Mouse (Mus musculus): ENCODE results near the gene Naa16. TPM values are rescaled to one million over a fixed set of nuclear protein-coding genes. Genes with fewer than 3 reads are reported as not detected.

The Naa16 gene
- polyA plus RNA-seq (2012; fragmentation: generic; extraction: Trizol), result 1 to 10 TPM; 1.3 to 3.7 TPM

GRCm38 (mm10) chr14:79390265-79390926 is at the start of gene Naa16:
Gene Naa16 (minus strand): TSS chr14:79390778.

GRCm38 (mm10) chr14:79425979-79426729 is 35.6 kb upstream of the Naa16 start, which contains the start of gene Kbtbd7:
Gene Kbtbd7 (plus strand): TSS chr14:79426511.

GRCm38 (mm10) chr14:79397321-79398122 is 6.9 kb upstream of the Naa16 start, which contains the start of gene Mtrf1:
Gene Mtrf1 (plus strand): TSS chr14:79397772.

GRCm38 (mm10) chr14:79301466-79301875 is 89.1 kb downstream of the Naa16 start, which contains the start of gene Rgcc:
Gene Rgcc (minus strand): TSS chr14:79301645.

Other genes starting within 250 kb of the Naa16 start
- gene Zfp957, start 143.4 kb downstream of the Naa16 start, polyA plus RNA-seq (2012; fragmentation: generic; extraction: Trizol), result not detected
- gene Rgcc, start 89.1 kb downstream of the Naa16 start, polyA plus RNA-seq (2012; fragmentation: generic; extraction: Trizol), result 1 to 10 TPM in 1 of 2 experiments, under 1 TPM in 1; 0.34 to 5.3 TPM
- gene Mtrf1, start 7.0 kb upstream of the Naa16 start, polyA plus RNA-seq (2012; fragmentation: generic; extraction: Trizol), result 1 to 10 TPM in 1 of 2 experiments, under 1 TPM in 1; 0.12 to 2.4 TPM
- 1 to 10 TPM in 1 of 2 experiments, under 1 TPM in 1; 0.06 to 1.2 TPM for gene Kbtbd7, start 35.7 kb upstream of the Naa16 start, polyA plus RNA-seq (2012; fragmentation: generic; extraction: Trizol)
- not detected for gene Kbtbd6, start 61.1 kb upstream of the Naa16 start, polyA plus RNA-seq (2012; fragmentation: generic; extraction: Trizol)
- gene Elf1, start 90.4 kb upstream of the Naa16 start, polyA plus RNA-seq (2012; fragmentation: generic; extraction: Trizol), result 1 to 10 TPM in 1 of 2 experiments, under 1 TPM in 1; 0.40 to 3.8 TPM
- 1 to 10 TPM; 3.2 to 8.7 TPM for gene Wbp4, start 90.7 kb upstream of the Naa16 start, polyA plus RNA-seq (2012; fragmentation: generic; extraction: Trizol)
- 10 to 100 TPM; 13.4 to 57.2 TPM for gene Sugt1, start 196.9 kb upstream of the Naa16 start, polyA plus RNA-seq (2012; fragmentation: generic; extraction: Trizol)